Mouse (Mus musculus): ENCODE results near the gene Sigmar1. TPM values are rescaled to one million over a fixed set of nuclear protein-coding genes. Genes with fewer than 3 reads are reported as not detected.
"Not testable (repeated sequence)": the region's sequence is repeated elsewhere in the genome, so short reads cannot be mapped to it uniquely, and the experiment has no call there.

The Sigmar1 gene
- 78.5 and 79.3 TPM in 2 replicates for polyA plus RNA-seq (2015; fragmentation: Nextera tagmentation; extraction: Ambion mirVana)

- H3K27ac ChIP-seq (replicated peaks) = peak within 1 kb of the TSS; percentile 88
- ATAC-seq (ENCODE audit: low FRiP score, low read depth) = peak; percentile 81
- H3K4me2 ChIP-seq = peak within 1 kb of the TSS; percentile 89
- H3K4me3 ChIP-seq = peak within 1 kb of the TSS; percentile 75
- H3K36me3 ChIP-seq = 0 out of 2 replicates have a peak, but pooled peaks cover 2% of the 10 kb centered on the region
- WGBS = under 1% methylated on average over 57 of the region's 57 CpGs
- H3K4me1 ChIP-seq (replicated peaks) = peaks cover 22% of the 10 kb centered on the region
- H3K9ac ChIP-seq = peak within 1 kb of the TSS; percentile 70
- no peaks in the 10 kb centered on the region for H3K9me3 ChIP-seq
- no peaks in the 10 kb centered on the region for H3K27me3 ChIP-seq
Measured at GRCm38 (mm10) chr4:41755338-41756305, at the start of gene Sigmar1. Gene Sigmar1, minus strand, starts transcription at chr4:41756157.

DNA sequence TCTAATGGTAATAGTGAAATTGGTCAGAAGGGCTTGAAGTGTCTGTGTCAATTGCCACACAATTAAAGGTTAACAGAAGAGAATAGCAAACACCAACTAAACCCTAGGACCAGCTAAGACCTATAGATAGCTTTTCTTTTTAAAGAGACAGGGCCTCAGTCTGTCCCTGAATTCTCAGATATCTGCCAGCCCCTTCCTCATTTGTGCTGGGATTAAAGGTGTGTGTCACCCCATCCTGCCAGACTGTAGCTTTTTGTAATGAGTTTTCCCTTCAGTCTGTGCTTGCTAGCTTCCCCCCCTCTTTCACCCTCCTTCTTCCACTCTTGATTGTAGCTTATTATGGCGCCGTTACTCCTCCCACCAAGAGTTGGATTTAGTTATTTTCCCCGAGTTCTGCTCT is 27.2 kb upstream of the Sigmar1 start:
- not testable (repeated sequence) for H3K9ac ChIP-seq; H3K4me3 ChIP-seq; H3K36me3 ChIP-seq; H3K27ac ChIP-seq (replicated peaks); H3K9me3 ChIP-seq; H3K27me3 ChIP-seq; H3K4me2 ChIP-seq; ATAC-seq (ENCODE audit: low FRiP score, low read depth); H3K4me1 ChIP-seq (replicated peaks)
- 42% methylated on average over 3 of the region's 3 CpGs for WGBS

DNA sequence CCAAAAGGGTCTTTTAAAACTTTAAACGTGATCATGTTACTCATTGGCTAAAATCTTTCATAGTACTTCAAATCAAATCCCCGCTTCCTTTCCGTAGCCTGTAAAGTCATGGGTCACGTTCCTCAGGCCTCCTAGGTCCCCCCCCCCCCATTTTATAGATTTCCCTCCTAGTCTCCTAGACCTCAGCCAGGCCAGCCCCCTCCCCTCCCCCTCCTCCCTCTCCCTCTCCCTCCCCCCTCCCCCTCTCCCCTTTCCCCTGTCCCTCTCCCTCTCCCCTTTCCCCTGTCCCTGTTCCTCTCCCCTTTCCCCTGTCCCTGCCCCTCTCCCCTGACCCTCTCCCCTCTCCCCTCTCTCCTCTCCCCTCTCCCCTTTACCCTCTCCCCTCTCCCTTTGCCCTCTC is 26.8 kb upstream of the Sigmar1 start:
- not testable (repeated sequence) for H3K4me3 ChIP-seq; H3K27me3 ChIP-seq; H3K9ac ChIP-seq; H3K27ac ChIP-seq (replicated peaks); H3K4me1 ChIP-seq (replicated peaks); H3K4me2 ChIP-seq; ATAC-seq (ENCODE audit: low FRiP score, low read depth); H3K9me3 ChIP-seq; H3K36me3 ChIP-seq
- 25% methylated on average over 4 of the region's 4 CpGs for WGBS

DNA sequence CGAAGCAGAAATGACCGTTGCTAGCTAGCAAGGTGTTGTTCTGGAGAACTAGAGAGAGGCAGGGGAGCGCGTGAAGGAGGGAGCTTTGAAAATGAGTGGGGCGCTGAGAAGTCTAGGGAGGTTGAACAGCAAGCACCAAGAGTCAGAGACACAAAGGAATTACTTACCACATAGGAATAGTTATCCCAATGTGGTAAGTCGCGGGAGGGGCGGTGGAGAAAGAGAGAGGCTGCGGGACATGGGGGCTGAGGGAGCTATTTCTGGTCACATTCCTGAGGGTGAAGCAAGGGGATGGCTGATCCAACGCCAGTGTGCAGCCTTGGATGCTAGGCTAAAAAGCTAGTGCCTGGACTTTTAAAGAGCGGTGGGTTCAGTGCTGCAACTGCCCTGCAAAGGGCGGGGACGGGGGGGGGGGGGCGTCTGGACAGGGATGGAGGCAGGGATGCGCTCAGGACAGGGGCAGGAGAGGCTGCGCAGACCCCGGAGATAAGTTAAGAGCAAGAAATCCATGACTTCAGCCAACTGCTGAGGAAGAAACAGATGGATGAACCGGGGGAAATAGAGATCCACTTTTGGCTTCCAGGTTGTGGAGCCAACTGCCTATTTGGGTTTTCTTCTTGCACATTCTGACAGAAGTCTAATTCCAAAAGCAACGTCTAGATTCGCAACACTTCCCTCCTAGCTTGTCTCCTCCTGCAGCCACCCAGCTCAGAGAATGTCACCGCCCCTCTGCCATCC is 26.0 kb upstream of the Sigmar1 start:
- not testable (repeated sequence) for H3K4me2 ChIP-seq; H3K4me1 ChIP-seq (replicated peaks); H3K27me3 ChIP-seq; H3K9me3 ChIP-seq; H3K9ac ChIP-seq; H3K27ac ChIP-seq (replicated peaks); H3K4me3 ChIP-seq; ATAC-seq (ENCODE audit: low FRiP score, low read depth); H3K36me3 ChIP-seq
- 20% methylated on average over 16 of the region's 21 CpGs for whole genome bisulfite sequencing

- not testable (repeated sequence) for H3K4me3 ChIP-seq; H3K4me1 ChIP-seq (replicated peaks); H3K9me3 ChIP-seq; H3K9ac ChIP-seq; ATAC-seq (ENCODE audit: low FRiP score, low read depth); H3K27me3 ChIP-seq; H3K4me2 ChIP-seq; H3K36me3 ChIP-seq; H3K27ac ChIP-seq (replicated peaks)
- 27% methylated on average over 9 of the region's 9 CpGs for whole genome bisulfite sequencing
Measured at GRCm38 (mm10) chr4:41781271-41781670, 25.3 kb upstream of the Sigmar1 start.

DNA sequence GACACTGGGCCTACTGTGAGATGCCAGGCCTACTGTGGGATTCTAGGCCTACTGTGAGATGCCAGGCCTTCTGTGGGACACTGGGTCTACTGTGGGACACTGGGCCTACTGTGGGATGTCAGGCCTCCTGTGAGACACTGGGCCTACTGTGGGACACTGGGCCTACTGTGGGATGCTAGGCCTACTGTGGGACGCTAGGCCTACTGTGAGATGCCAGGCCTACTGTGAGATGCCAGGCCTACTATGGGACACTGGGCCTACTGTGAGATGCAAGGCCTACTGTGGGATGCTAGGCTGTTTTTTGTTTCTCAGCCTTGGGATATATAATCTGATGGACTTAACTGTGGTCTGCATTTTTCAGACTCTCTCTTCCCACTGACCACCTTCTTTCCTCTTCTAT is 19.9 kb upstream of the Sigmar1 start:
- not testable (repeated sequence) for H3K9me3 ChIP-seq; ATAC-seq (ENCODE audit: low FRiP score, low read depth); H3K9ac ChIP-seq; H3K4me3 ChIP-seq; H3K36me3 ChIP-seq; H3K27me3 ChIP-seq; H3K27ac ChIP-seq (replicated peaks); H3K4me2 ChIP-seq
- H3K4me1 ChIP-seq (replicated peaks) = peaks cover 12% of the 10 kb centered on the region
- WGBS = 79% methylated on average over 1 of the region's 1 CpGs

DNA sequence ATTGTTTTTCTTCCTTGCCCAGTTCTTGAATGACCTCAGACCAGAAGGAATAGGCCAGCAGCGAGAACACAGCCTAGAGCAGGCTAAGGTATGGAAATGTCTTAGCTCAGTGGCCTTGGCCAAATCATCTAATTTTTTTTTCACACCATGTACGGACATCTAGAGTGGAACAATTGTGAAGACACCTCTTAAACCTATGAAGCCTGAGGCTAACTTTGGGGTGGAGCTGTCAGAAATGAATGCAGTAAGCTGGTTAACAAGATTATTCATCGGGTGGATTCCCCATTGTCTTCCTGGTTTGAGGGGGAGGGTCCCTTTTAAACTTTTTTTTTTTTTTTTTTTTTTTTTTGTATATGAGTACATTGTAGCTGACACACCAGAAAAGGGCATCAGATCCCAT is 18.5 kb upstream of the Sigmar1 start:
- not testable (repeated sequence) for H3K9me3 ChIP-seq; H3K36me3 ChIP-seq; H3K27me3 ChIP-seq; ATAC-seq (ENCODE audit: low FRiP score, low read depth)
- peaks cover 12% of the 10 kb centered on the region for H3K4me1 ChIP-seq (replicated peaks)
- WGBS = 60% methylated on average over 3 of the region's 3 CpGs
- H3K4me3 ChIP-seq = peak overlapping the region; percentile 51
- H3K27ac ChIP-seq (replicated peaks) = peak overlapping the region; percentile 76
- H3K4me2 ChIP-seq = peak overlapping the region; percentile 62
- 0 out of 2 replicates have a peak overlapping the region, but pooled peaks have one; percentile 33 for H3K9ac ChIP-seq

DNA sequence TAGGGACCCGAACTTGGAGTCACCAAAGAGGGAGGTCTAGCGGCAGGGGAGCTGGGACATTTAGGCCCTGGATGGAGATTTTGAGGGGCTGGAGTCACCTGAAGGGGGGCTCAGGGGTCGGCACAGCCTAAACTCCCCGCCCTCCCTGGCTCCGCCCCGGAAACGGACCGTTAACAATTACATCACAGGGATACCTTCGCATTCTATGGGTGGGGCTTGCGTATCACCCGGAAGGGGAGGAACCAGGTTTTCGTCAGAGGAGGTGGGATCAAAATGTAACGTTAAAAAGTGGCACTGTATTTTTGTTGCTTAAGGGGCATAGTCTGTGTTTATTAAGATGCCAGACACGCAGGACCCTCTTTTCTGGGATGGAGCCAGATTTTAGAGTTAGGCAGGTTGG is 18.0 kb upstream of the Sigmar1 start, which contains the start of gene Ccl27a:
Gene Ccl27a (minus strand): TSS at position 246 of the 400 bp plus-strand sequence.
- Histone ChIP-seq H3K4me1 (replicated peaks) (peaks cover 12% of the 10 kb centered on the region), H3K4me2 (peak within 1 kb of the TSS; percentile 62), H3K4me3 (peak within 1 kb of the TSS; percentile 51), H3K27ac (replicated peaks) (peak within 1 kb of the TSS; percentile 76), H3K9ac (peak within 1 kb of the TSS; percentile 56)
- 0% methylated on average over 12 of the region's 14 CpGs for WGBS
- not testable (repeated sequence) for H3K9me3 ChIP-seq; H3K27me3 ChIP-seq; ATAC-seq (ENCODE audit: low FRiP score, low read depth); H3K36me3 ChIP-seq

DNA sequence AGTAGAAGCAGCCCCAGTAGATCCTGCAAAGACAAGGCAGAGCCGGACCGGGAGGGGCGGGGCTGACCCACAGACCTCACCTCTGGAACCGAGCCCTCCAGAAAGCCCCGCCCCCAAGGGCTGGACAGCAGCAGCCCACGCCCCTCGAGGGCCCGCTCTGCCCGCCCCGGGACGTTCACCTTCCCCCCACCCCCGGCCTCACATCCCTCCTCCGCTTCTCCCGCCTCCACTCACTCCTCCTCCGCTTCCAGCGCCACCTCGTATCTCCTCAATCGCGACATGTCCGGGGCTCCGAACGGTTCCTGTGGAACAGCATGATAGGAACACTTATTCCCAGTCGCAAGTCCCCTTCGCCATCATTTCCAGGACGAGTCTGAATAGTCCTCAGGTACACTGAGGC is 17.5 kb upstream of the Sigmar1 start:
- WGBS = under 1% methylated on average over 20 of the region's 25 CpGs
- Histone ChIP-seq H3K4me3 (peak overlapping the region; percentile 51), H3K4me1 (replicated peaks) (peaks cover 12% of the 10 kb centered on the region), H3K9ac (peak overlapping the region; percentile 56), H3K4me2 (peak overlapping the region; percentile 62), H3K27ac (replicated peaks) (peak overlapping the region; percentile 70)
- not testable (repeated sequence) for H3K9me3 ChIP-seq; H3K27me3 ChIP-seq; H3K36me3 ChIP-seq; ATAC-seq (ENCODE audit: low FRiP score, low read depth)

DNA sequence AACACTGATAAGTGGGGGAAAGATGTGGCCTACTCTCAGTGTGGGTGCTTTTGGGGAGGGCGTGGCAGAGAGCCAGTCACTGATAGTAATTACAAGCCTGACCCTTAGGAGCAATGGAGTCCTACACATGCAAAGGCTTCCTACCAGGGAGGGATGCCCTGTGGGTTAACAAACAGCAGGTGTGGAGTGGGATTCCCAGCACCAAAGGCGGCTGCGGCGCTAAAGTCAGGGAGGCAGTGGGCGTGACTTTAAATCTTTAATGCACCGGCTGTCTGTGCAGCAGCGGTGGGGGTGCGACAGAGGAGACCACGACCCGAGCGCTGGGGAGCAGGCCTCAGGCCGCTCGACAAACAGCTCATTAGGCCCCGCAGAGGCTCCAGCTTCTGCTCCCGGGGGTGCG is 17.0 kb upstream of the Sigmar1 start:
- Histone ChIP-seq H3K4me2 (peak overlapping the region; percentile 53), H3K4me3 (peak overlapping the region; percentile 36), H3K9ac (0 out of 2 replicates have a peak overlapping the region, but pooled peaks have one; percentile 31), H3K4me1 (replicated peaks) (peaks cover 12% of the 10 kb centered on the region)
- H3K27me3 ChIP-seq; H3K9me3 ChIP-seq; H3K27ac ChIP-seq (replicated peaks); ATAC-seq (ENCODE audit: low FRiP score, low read depth); H3K36me3 ChIP-seq: not testable (repeated sequence)
- 5% methylated on average over 10 of the region's 16 CpGs for WGBS

DNA sequence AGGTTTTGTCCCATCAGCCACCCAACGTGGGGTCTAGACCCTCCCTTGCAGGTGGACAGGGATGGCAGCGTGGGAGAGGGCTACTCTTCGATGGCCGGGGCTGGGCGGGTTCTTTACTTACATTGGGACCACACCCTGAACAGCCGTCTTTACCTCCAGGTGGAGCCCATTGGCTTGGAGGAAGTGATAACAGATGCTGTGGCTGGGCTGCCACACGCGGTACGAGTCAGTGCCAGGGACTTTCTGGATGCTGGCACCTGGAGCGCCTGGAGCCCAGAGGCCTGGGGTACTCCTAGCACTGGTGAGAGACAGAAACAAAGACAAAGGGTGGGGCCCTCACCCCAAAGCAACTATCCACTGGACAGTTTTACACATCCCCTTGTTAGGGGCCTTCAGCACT is 11.3 kb upstream of the Sigmar1 start:
- H3K27me3 ChIP-seq; H3K9me3 ChIP-seq; H3K27ac ChIP-seq (replicated peaks); ATAC-seq (ENCODE audit: low FRiP score, low read depth); H3K36me3 ChIP-seq; H3K4me2 ChIP-seq; H3K9ac ChIP-seq; H3K4me3 ChIP-seq: not testable (repeated sequence)
- WGBS = 84% methylated on average over 10 of the region's 10 CpGs
- peaks cover 10% of the 10 kb centered on the region for H3K4me1 ChIP-seq (replicated peaks)

DNA sequence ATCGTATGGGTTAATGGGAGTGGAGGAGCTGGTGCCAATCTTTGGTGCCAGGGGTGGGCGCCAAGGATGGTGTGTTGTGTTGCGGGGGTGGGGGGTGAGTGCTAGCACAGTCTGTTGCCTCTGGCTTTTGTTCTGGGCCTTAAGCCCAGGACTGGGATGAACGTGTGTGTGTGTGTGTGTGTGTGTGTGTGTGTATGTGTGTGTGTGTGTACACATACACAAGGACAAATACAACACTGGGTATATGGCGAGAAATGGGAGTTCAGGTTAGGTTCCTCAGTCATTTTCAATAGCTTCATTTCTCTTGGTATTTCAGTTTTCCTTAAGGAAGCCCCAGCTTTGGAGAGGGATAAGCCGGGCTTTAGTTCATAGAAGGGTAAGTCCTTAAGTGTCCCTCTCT is 7.2 kb upstream of the Sigmar1 start:
- H3K27me3 ChIP-seq; H3K9me3 ChIP-seq; H3K36me3 ChIP-seq; H3K27ac ChIP-seq (replicated peaks); ATAC-seq (ENCODE audit: low FRiP score, low read depth); H3K4me3 ChIP-seq; H3K9ac ChIP-seq; H3K4me2 ChIP-seq: not testable (repeated sequence)
- 73% methylated on average over 5 of the region's 6 CpGs for WGBS
- peaks cover 30% of the 10 kb centered on the region for H3K4me1 ChIP-seq (replicated peaks)
